Mouse (Mus musculus) kidney, embryonic 16.5 days (tissue): ENCODE measurements around the gene Endov. TPM values are rescaled to one million over a fixed set of nuclear protein-coding genes. Genes with fewer than 3 reads are reported as not detected.
A peak's percentile ranks its signal among the peaks of the same experiment; 100 is the strongest.

Experiments
- ATAC-seq: fragments of 200-750 bp; cut with Nextera tagmentation; 2 replicates; pipeline ENCODE4 v1.8.0; 2017; ENCODE audit warnings: moderate TSS enrichment; ENCODE audit not compliant: low FRiP score, low TSS enrichment
- H3K27ac ChIP-seq: fragments of 300-500 bp; sonication (generic); 2 replicates; pipeline ENCODE4 v1.5.1; 2014; ENCODE audit warnings: low read length
- H3K27me3 ChIP-seq: fragments of 300-500 bp; sonication (generic); 2 replicates; pipeline ENCODE4 v1.6.1; 2014; ENCODE audit warnings: low read length, control low read depth, mixed read lengths; ENCODE audit not compliant: insufficient read depth
- H3K36me3 ChIP-seq: fragments of 300-500 bp; sonication (generic); 2 replicates; pipeline ENCODE4 v1.6.1; 2014; ENCODE audit warnings: low read length, control low read depth, mixed read lengths; ENCODE audit not compliant: insufficient read depth
- H3K4me1 ChIP-seq: fragments of 300-500 bp; sonication (generic); 2 replicates; pipeline ENCODE4 v1.6.1; 2014; ENCODE audit warnings: low read length, control low read depth, mixed read lengths; ENCODE audit not compliant: insufficient read depth
- H3K4me2 ChIP-seq: fragments of 300-500 bp; sonication (generic); replicated peaks from 2 replicates; pipeline ENCODE4 v1.6.1; 2014; ENCODE audit warnings: low read depth, low read length
- H3K4me3 ChIP-seq: fragments of 300-500 bp; sonication (generic); 2 replicates; pipeline ENCODE4 v1.5.1; 2014; ENCODE audit warnings: mild to moderate bottlenecking, low read length
- H3K9ac ChIP-seq: fragments of 300-500 bp; sonication (generic); replicated peaks from 2 replicates; pipeline ENCODE4 v1.6.1; 2014; ENCODE audit warnings: low read length
- H3K9me3 ChIP-seq: fragments of 300-500 bp; sonication (generic); 2 replicates; pipeline ENCODE4 v1.6.1; 2016; ENCODE audit warnings: low read length, control low read depth
- WGBS: fragments of 180-500 bp; shearing (Covaris S2); extraction: QIAGEN DNeasy Blood & Tissue Kit; methylation state at CpG from one replicate; pipeline ENCODE4 v1.1.7; 2014; 5-methylcytosine and 5-hydroxymethylcytosine counted together
- polyA plus RNA-seq: library from polyadenylated mRNA; unstranded; fragments of >200 nt; fragmentation: Nextera tagmentation; extraction: Ambion mirVana; gene quantifications from 2 replicates; pipeline ENCODE4 v1.2.1, GENCODE M21; 2015

Endov gene
- polyA plus RNA-seq, 1 experiment from 2014 or later = 18.0 TPM

DNA sequence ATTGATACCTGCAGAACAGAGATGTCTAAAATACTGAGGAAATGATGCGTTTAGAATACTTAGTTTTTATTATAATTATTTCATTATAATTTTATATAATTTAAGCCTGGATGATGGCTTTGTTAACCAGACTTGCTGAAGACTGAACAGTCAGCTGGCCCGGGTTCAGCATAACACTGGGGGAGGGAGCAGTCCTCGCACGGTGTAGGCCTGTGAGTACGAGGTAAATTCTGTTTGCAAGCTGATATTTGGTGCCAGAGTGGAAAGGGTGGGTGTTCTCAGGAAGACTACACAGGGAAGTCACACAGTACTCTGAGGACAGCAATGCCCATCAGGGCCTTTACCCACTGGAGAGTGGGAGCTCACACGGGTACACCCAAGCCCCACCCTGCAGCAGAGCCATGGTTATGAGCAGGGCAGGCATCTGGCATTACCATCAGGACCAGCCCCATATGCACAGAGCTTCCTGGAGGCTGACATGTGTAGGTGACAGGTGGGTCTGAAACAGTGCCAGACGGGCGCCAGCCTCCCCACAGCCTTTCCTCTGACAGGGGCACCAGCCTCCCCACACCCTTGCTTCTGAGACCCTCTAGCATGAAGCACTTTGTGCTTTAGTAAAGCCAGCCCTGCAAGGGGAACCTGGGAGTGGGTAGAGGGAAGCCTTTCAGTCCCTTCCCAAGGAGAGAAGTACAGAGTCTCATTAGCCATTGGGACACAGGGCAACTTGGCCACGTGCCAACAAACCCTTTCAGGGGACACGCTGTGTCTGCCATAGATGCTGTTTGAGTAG, 59.6 kb downstream of the Endov start:
- H3K27me3 ChIP-seq = peaks cover 54% of the 10 kb centered on the region
- H3K27ac ChIP-seq = no peak overlapping the region
- H3K9ac ChIP-seq = no peak overlapping the region
- no peak for ATAC-seq
- WGBS = 56% methylated on average over 10 of the region's 10 CpGs
- H3K9me3 ChIP-seq = no peaks in the 10 kb centered on the region
- no peak overlapping the region for H3K4me2 ChIP-seq
- H3K4me3 ChIP-seq = no peak overlapping the region
- H3K36me3 ChIP-seq = no peaks in the 10 kb centered on the region
- H3K4me1 ChIP-seq = peaks cover 36% of the 10 kb centered on the region

DNA sequence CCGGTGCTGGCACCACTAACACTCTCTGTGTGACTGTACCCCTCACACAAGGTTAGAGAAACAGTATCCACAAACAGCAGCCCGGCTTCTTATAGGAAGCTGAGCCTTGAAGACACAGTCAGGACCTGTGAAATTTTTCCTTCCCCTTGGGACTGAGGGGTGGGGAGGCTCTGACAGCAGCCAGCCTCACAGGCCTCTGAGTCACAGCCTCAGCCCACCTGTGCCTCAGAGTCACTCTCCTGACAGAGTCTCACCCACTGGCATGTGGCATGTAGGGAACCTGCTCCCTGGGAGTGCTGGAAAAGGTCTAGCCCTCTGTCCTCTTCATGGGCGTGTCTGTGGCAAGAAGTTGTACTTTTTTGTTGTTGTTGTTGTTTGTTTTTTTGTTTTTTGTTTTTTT, 60.3 kb downstream of the Endov start:
- Histone ChIP-seq H3K36me3 (no peaks in the 10 kb centered on the region), H3K4me3 (no peak overlapping the region), H3K9ac (no peak overlapping the region), H3K27me3 (peaks cover 46% of the 10 kb centered on the region), H3K27ac (no peak overlapping the region), H3K4me2 (no peak overlapping the region), H3K4me1 (peaks cover 29% of the 10 kb centered on the region), H3K9me3 (no peaks in the 10 kb centered on the region)
- 52% methylated on average over 3 of the region's 3 CpGs for WGBS
- no peak for ATAC-seq

DNA sequence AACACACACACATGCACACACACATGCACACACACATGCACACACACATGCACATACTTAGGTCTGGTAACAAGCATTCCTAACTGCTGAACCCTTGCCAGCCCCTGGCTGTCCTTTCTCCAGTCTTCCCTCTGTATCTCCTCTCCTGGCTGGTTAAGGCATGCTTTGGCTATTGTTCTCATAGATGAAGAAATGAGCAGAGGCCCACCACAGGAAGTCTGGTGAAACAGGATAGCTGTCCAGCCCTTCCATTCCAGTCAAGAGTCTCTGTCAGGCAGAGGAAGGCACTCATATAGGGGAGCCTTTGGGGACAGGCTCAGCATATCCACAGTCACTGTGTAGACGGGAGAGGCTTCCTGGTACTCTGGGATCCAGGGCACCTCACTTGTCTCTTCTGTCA, 61.2 kb downstream of the Endov start:
- no peaks in the 10 kb centered on the region for H3K36me3 ChIP-seq
- no peak overlapping the region for H3K9ac ChIP-seq
- H3K4me1 ChIP-seq = peaks cover 21% of the 10 kb centered on the region
- H3K9me3 ChIP-seq = no peaks in the 10 kb centered on the region
- H3K27me3 ChIP-seq = peaks cover 39% of the 10 kb centered on the region
- ATAC-seq = no peak
- no peak overlapping the region for H3K27ac ChIP-seq
- no peak overlapping the region for H3K4me3 ChIP-seq
- 59% methylated on average over 1 of the region's 1 CpGs for WGBS
- H3K4me2 ChIP-seq = no peak overlapping the region

DNA sequence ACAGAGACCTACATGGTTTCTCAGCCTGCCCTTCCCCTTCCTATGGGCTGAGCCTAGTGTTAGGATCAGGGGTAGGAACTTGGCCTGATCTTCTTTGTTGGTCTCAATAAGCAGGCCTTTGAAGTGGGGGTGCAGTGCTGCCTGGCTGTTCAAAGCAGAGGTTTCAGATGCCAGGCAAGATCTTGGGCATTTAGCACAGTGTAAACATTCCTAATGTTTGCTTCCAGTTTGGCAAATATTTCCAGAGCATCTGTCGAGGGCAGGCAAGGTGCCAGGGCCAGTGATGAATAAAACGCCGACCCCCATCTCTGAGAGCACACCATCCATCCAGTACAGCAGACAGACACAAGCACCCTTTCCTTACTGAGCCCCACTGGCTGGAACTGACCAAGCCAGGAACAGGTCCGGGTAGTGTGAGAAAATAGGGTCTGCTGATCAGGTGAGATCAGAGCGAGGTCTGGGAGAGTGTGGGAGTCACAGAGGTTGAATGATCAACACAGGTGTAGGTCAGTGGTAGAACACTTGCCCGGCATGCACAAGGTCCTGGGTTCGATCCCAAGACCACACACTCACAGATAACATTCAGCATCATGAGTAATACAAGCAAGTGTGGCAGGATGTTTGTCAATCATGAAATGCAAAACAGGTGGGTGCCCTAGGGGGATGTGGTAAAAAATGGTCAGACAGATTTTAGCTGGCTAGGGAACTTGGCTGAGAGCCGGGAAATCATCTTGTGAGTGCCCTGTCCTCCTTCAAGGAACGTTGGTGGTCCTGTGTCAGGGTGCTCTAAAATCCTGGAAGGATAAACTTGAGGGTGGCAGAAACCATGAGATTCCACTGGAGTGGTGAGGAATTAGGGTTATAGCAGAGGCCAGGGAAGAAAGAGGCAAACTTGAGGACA, 62.0 kb downstream of the Endov start:
- Histone ChIP-seq H3K4me1 (peaks cover 13% of the 10 kb centered on the region), H3K4me2 (no peak overlapping the region), H3K9me3 (no peaks in the 10 kb centered on the region), H3K4me3 (no peak overlapping the region), H3K9ac (no peak overlapping the region), H3K36me3 (no peaks in the 10 kb centered on the region), H3K27me3 (peaks cover 31% of the 10 kb centered on the region), H3K27ac (no peak overlapping the region)
- no peak for ATAC-seq
- 64% methylated on average over 9 of the region's 9 CpGs for WGBS

DNA sequence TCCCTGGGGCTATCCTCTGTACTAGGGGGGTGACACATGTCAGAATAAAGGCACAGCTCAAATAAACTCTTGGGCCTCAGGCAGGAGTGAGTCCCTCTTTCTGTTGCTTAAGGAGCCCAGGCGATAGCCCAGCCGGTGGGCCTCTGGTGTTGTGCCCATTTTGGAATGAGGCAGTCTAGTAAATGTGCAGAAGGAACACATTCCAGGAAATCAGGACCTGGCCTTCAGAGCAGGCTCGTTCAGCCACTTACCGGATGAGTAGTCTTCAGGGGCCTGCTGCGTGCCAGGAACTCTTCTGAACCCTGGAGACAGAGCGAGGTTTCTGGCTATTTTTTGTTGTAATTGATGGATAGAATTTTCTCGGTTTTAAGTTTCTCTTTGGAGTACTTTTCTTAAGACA, 63.6 kb downstream of the Endov start:
- H3K27ac ChIP-seq = no peak overlapping the region
- 57% methylated on average over 7 of the region's 7 CpGs for WGBS
- no peak overlapping the region for H3K4me3 ChIP-seq
- H3K4me1 ChIP-seq = peaks cover 10% of the 10 kb centered on the region
- ATAC-seq = no peak
- H3K4me2 ChIP-seq = no peak overlapping the region
- no peaks in the 10 kb centered on the region for H3K9me3 ChIP-seq
- H3K36me3 ChIP-seq = no peaks in the 10 kb centered on the region
- H3K9ac ChIP-seq = no peak overlapping the region
- H3K27me3 ChIP-seq = peaks cover 15% of the 10 kb centered on the region

DNA sequence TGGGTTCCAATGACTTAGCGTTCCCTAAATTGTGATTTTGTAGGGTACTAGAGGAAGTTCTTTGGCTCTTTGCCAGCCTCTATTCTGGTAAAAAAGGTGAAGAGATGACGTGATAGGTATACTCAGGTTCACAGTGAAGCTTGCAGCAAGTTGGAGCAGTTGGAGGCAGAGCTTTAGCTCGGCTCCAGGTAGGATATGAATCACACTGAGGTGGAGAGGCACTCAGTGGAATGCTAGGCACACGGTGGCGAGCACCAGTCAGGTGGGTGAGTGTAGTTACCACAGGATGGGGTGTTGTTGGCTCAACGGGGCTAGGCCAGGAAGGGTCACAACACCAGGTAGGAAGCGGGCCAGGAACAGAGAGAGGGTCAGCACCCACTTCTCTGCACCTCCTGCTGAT, 64.0 kb downstream of the Endov start:
- H3K27me3 ChIP-seq = peaks cover 10% of the 10 kb centered on the region
- no peaks in the 10 kb centered on the region for H3K36me3 ChIP-seq
- no peak for ATAC-seq
- H3K4me1 ChIP-seq = peaks cover 10% of the 10 kb centered on the region
- H3K9ac ChIP-seq = no peak overlapping the region
- H3K9me3 ChIP-seq = no peaks in the 10 kb centered on the region
- no peak overlapping the region for H3K4me2 ChIP-seq
- H3K27ac ChIP-seq = no peak overlapping the region
- 75% methylated on average over 7 of the region's 7 CpGs for WGBS
- no peak overlapping the region for H3K4me3 ChIP-seq

DNA sequence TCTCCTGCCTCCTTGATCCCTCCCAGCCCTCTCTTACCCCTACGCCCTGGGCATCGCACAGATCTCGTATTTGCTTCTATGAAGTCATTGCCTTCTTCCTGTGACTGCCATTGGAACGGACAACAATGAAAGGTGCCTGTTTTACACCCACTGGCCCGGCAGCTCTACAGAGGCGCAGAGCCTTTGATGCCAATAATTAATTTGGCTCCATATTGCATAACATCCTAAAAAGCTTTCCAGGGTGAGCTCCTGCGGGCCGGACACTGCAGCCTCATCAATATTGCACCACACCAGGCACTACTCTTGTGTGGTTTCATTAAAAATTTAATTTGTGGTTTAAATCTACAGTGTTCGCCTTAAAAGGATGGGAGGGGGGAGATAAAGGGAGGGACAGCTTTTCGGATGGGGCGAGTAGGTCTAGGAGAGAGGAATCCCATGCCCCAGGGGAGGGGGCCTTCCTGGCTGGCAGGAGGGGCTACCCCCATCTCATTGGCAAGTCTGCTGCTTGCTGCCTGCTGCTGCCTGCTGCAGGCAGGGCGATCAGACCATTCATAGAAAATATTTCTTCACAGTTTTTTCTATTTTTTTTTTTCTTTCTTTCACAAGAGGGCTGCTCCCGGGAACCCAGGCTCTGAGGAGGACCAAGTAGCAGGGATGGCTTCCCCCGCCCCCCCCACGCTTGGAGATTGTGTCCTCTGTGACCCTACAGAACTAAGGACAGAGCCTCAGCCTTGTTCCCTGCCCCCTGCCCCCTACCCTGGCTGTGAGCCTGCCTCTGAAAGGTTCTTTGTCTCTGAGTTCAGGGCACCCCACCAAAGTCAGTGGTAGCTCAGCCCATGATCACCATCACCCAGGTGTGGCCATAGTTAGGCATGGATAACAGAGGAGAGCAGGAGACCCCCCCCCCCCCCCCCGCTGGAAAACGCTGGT, 67.1 kb downstream of the Endov start:
- no peak for ATAC-seq
- no peak overlapping the region for H3K4me2 ChIP-seq
- peaks cover 10% of the 10 kb centered on the region for H3K4me1 ChIP-seq

DNA sequence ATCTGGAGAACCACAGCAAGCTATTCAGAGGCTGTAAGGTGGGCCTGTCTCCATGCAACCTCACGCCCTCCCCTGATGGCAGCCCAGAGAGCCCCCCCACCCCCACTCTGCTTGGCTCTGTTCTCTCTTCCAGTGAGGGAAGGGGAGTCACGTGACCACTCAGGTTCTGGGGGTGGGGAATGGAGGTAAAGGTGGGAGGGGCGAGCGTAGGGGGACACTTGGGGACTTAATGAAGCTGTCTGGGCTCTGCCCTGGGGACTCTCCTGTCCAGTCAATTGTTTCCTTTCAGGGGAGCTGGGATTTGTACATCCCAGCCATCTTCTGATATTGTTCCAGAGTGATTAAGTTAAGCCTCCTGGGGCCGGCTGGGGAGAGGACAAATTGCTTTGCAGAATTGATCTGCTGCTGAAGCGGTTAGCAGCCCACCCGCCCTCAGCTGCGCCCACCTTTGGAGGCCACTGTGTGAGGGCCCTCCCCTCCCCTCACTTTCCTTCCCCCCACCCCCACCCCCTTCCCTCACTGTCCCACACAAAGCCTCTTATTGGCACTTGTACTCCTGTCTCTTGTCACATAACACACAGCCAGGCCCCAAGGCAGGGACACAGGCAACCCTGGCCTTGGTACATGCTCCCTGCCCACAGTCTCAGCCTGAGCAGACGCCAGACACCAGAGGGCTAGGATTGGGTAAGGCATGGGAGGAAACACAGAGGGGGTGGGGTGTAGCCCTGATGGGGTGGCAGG, 67.9 kb downstream of the Endov start:
- Histone ChIP-seq H3K4me2 (no peak overlapping the region), H3K27ac (no peak overlapping the region), H3K9me3 (no peaks in the 10 kb centered on the region), H3K9ac (no peak overlapping the region), H3K4me1 (peaks cover 10% of the 10 kb centered on the region), H3K36me3 (no peaks in the 10 kb centered on the region), H3K27me3 (no peaks in the 10 kb centered on the region), H3K4me3 (no peak overlapping the region)
- WGBS = 21% methylated on average over 9 of the region's 9 CpGs
- peak; percentile 40; the same call in 1 of the 2 replicates for ATAC-seq

More for the DNA sequence above, 67.1 kb downstream of the Endov start:
- Histone ChIP-seq H3K9ac (no peak overlapping the region), H3K4me3 (no peak overlapping the region), H3K27ac (no peak overlapping the region), H3K36me3 (no peaks in the 10 kb centered on the region), H3K27me3 (no peaks in the 10 kb centered on the region), H3K9me3 (no peaks in the 10 kb centered on the region)
- WGBS = 27% methylated on average over 17 of the region's 17 CpGs
